Mouse (Mus musculus) embryonic fibroblast, embryonic 13.5 days (primary cell): ENCODE data around the gene Chd5.

Experiments used
- CTCF ChIP-seq: IDR thresholded peaks from 2 replicates; pipeline ENCODE4 v1.5.1; 2011; ENCODE audit warnings: mild to moderate bottlenecking, control low read depth, low read length, moderate library complexity, borderline replicate concordance; ENCODE audit not compliant: insufficient read depth
- POLR2A ChIP-seq: IDR thresholded peaks from 2 replicates; pipeline ENCODE4 v1.6.1; 2011; ENCODE audit warnings: low read depth, mild to moderate bottlenecking, control low read depth, low read length, moderate library complexity

GRCm38 (mm10) chr4:152339293-152339790 is 891 bp downstream of the Chd5 start:
- TF ChIP-seq POLR2A (no peak), CTCF (no peak)
